Mouse (Mus musculus) embryonic fibroblast, embryonic 13.5 days (primary cell): Measurements from ENCODE around the gene Gtf2i.

Experiments
- CTCF ChIP-seq: IDR thresholded peaks from 2 replicates; pipeline ENCODE4 v1.5.1; 2011; ENCODE audit warnings: mild to moderate bottlenecking, control low read depth, low read length, moderate library complexity, borderline replicate concordance; ENCODE audit not compliant: insufficient read depth
- POLR2A ChIP-seq: IDR thresholded peaks from 2 replicates; pipeline ENCODE4 v1.6.1; 2011; ENCODE audit warnings: low read depth, mild to moderate bottlenecking, control low read depth, low read length, moderate library complexity

DNA sequence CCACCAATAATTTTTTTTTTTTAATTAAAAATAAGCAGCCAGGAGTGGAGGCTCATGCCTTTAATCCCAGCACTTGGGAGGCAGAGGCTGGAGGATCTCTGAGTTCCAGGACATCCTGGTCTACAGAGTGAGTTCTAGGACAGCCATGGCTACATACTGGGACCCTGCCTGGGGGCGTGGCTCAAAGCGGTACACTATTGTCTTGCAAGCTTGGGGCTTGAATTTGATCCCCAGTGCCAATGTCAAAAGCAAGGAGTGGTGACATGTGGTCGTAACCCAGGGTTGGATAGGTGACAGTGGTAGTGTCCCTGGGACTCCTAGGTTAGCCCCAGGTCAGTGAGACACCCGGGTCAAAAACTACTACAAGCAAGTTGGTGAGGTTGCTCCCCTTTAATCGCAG is 27.2 kb upstream of the Gtf2i start:
- TF ChIP-seq CTCF (no peak), POLR2A (no peak)
